9 mouse cellular contexts compared by ENCODE assay signal in genomic region chr9:119768585-119768984, GRCm38 (mm10). TPM values are rescaled to one million over a fixed set of nuclear protein-coding genes. Genes with fewer than 3 reads are reported as not detected.
DNase-seq lines count a peak whose midpoint lies in the region; TF ChIP-seq lines count a peak whose summit lies in the region.
"Had no signal": no experiment of that assay in that cellular context is flagged by ENCODE, and none has a peak within 500 bp of the region (broad histone marks: within the 10 kb centered on the region; RNA-seq: fewer than 3 reads in every experiment).

No protein-coding gene starts in this region.

- H3K4me1 ChIP-seq in small intestine, adult 2 months (ENCODE audit: control insufficient read depth, insufficient read depth, insufficient read length, low read length), result no peaks in the 10 kb centered on the region
- H3K4me1 ChIP-seq: hindbrain, embryonic 15.5 days had no signal

- intact Hi-C loops in left cerebral cortex, postnatal 4 days (cut with DNase I), result no loop called here
- intact Hi-C loops in left cerebral cortex, postnatal 36 days (cut with DNase I), result no loop called here

- H3K27me3 ChIP-seq in small intestine, adult 2 months (ENCODE audit: control insufficient read depth, insufficient read depth, low read length), result no peaks in the 10 kb centered on the region
- H3K27me3 ChIP-seq: hindbrain, embryonic 15.5 days had no signal

- TF ChIP-seq CTCF in small intestine, adult 2 months (IDR thresholded peaks at IDR 0.05; ENCODE audit: extremely low read depth, insufficient read length, insufficient replicate concordance, low read depth, low read length), result peak; percentile 22; the same call in 1 of the 2 replicates

- no peaks in the 10 kb centered on the region for H3K36me3 ChIP-seq in small intestine, adult 2 months (ENCODE audit: control insufficient read depth, insufficient read depth, low read length)
- H3K36me3 ChIP-seq: hindbrain, embryonic 15.5 days had no signal

- peak; percentile 31 to 50 for DNase-seq in cerebellum, postnatal 14 days
- no peak for DNase-seq in cerebellum, adult 9-11 months
- DNase-seq in left cerebral cortex, postnatal 4 days, result peak; percentile 27
- DNase-seq in left cerebral cortex, postnatal 36 days (ENCODE audit: low spot score in 2 of 2), result no peak
- peak; percentile 3 for DNase-seq in adipocyte (ENCODE audit: low spot score)
- peak; percentile 34 for DNase-seq in kidney, postnatal 10 days
- no peak for DNase-seq in urinary bladder, postnatal 10 days (ENCODE audit: low spot score)

- H3K27ac ChIP-seq in small intestine, adult 2 months (ENCODE audit: insufficient read depth, low read depth, low read length), result no peak overlapping the region
- H3K27ac ChIP-seq: hindbrain, embryonic 15.5 days had no signal

- no peak overlapping the region for H3K4me3 ChIP-seq in small intestine, adult 2 months (ENCODE audit: low read depth, low read length)
- H3K4me3 ChIP-seq: hindbrain, embryonic 15.5 days had no signal

- TF ChIP-seq POLR2A in small intestine, adult 2 months (IDR thresholded peaks at IDR 0.05; ENCODE audit: low read depth, low read length), result no peak

- WGBS in small intestine, adult 2 months, result 32% methylated on average over 7 of the region's 7 CpGs

RNA-seq across cellular contexts. Expression of gene Scn10a, which starts 49.5 kb away (rescaled TPM):
- under 1 TPM; 0.12 to 0.14 TPM for total RNA-seq in left cerebral cortex, postnatal 4 days (2021)
- total RNA-seq in left cerebral cortex, postnatal 36 days (2021), result under 1 TPM; 0.07 to 0.23 TPM
- 0.01 TPM in 1 of 2 replicates, not detected in the other for polyA plus RNA-seq in small intestine, adult 2 months (2012; rRNA removed)

RNA-seq across cellular contexts. Expression of gene Scn11a, which starts 56.7 kb away (rescaled TPM):
- total RNA-seq in left cerebral cortex, postnatal 4 days (2021), result under 1 TPM; 0.24 to 0.38 TPM
- under 1 TPM; 0.12 to 0.34 TPM for total RNA-seq in left cerebral cortex, postnatal 36 days (2021)
- 0.09 TPM in 2 replicates for polyA plus RNA-seq in small intestine, adult 2 months (2012; rRNA removed)

Comparison
In these comparisons a context has a peak if more than half of its experiments do, and no peak if none do; other contexts are left out.
1. DNase-seq: peak in cerebellum, postnatal 14 days (2 of 2), left cerebral cortex, postnatal 4 days (single experiment), adipocyte (single experiment) and kidney, postnatal 10 days (single experiment); none in cerebellum, adult 9-11 months (single experiment), left cerebral cortex, postnatal 36 days (0 of 2) and urinary bladder, postnatal 10 days (single experiment).